Mouse (Mus musculus) brain, embryonic 14.5 days (tissue): ENCODE measurements around the gene Abhd10.

Source experiments
- CTCF ChIP-seq: fragments of 200-500 bp; IDR thresholded peaks from 2 replicates; pipeline ENCODE4 v1.5.1; 2012; ENCODE audit warnings: inconsistent platforms, mild to moderate bottlenecking, moderate library complexity, borderline replicate concordance; ENCODE audit not compliant: insufficient read depth, insufficient read length; ENCODE audit errors: extremely low read depth
- POLR2A ChIP-seq: fragments of 200-500 bp; IDR thresholded peaks from 2 replicates; pipeline ENCODE4 v1.6.1; 2012; ENCODE audit warnings: mild to moderate bottlenecking, inconsistent platforms, borderline replicate concordance; ENCODE audit not compliant: poor library complexity, insufficient read depth, insufficient read length, severe bottlenecking; ENCODE audit errors: extremely low read depth

- TF ChIP-seq CTCF: no peak
- no peak for TF ChIP-seq POLR2A
These were observed 20.2 kb downstream of the Abhd10 start for GRCm38 (mm10) chr16:45722460-45722951.
